Mouse (Mus musculus): Measurements from ENCODE around the gene Trim31. TPM values are rescaled to one million over a fixed set of nuclear protein-coding genes. Genes with fewer than 3 reads are reported as not detected.
A peak's percentile ranks its signal among the peaks of the same experiment; 100 is the strongest.

Gene Trim31
- polyA plus RNA-seq, 1 experiment from 2014 or later = not detected

DNA sequence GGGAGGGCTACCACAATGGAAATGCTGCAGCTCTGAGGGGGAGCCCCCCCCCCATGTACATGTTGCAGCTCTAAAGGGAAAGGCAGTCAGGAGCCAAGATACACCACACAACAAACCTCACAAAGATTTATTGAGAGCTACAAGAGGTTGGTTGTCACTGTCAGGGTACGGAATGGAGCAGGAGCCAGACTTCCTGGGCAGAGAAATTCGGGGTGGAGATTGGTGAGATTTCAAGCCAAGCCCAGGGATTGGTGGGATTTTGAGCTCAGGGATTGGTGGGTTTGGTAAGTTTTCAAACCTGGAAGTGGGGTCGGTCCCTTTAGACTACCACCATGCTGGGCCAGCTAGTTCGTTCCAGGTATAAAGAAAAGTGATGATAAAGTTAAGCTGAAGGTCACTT is 25.6 kb downstream of the Trim31 start:
- H3K9me3 ChIP-seq (replicated peaks) = no peaks in the 10 kb centered on the region
- no peak overlapping the region for H3K27ac ChIP-seq (ENCODE audit: poor library complexity, severe bottlenecking)
- no peaks in the 10 kb centered on the region for H3K4me1 ChIP-seq (replicated peaks)
- no peaks in the 10 kb centered on the region for H3K36me3 ChIP-seq
- 59% methylated on average over 4 of the region's 4 CpGs for WGBS
- 0 out of 2 replicates have a peak, but pooled peaks cover 8% of the 10 kb centered on the region for H3K27me3 ChIP-seq (replicated peaks)
- no peak overlapping the region for H3K4me2 ChIP-seq
- no peak for ATAC-seq (ENCODE audit: insufficient number of reproducible peaks, low FRiP score)
- H3K9ac ChIP-seq = no peak overlapping the region
- H3K4me3 ChIP-seq = no peak overlapping the region

- no peak overlapping the region for H3K9ac ChIP-seq
- H3K27me3 ChIP-seq (replicated peaks) = 0 out of 2 replicates have a peak, but pooled peaks cover 5% of the 10 kb centered on the region
- no peak overlapping the region for H3K4me2 ChIP-seq
- no peak overlapping the region for H3K27ac ChIP-seq (ENCODE audit: poor library complexity, severe bottlenecking)
- no peak overlapping the region for H3K4me3 ChIP-seq
- no peak for ATAC-seq (ENCODE audit: insufficient number of reproducible peaks, low FRiP score)
- peaks cover 7% of the 10 kb centered on the region; the same call in 1 of the 2 replicates for H3K4me1 ChIP-seq (replicated peaks)
- H3K9me3 ChIP-seq (replicated peaks) = no peaks in the 10 kb centered on the region
- 33% methylated on average over 10 of the region's 10 CpGs for WGBS
- H3K36me3 ChIP-seq = no peaks in the 10 kb centered on the region
Observed at GRCm38 (mm10) chr17:36927496-36928120, 29.7 kb downstream of the Trim31 start.

DNA sequence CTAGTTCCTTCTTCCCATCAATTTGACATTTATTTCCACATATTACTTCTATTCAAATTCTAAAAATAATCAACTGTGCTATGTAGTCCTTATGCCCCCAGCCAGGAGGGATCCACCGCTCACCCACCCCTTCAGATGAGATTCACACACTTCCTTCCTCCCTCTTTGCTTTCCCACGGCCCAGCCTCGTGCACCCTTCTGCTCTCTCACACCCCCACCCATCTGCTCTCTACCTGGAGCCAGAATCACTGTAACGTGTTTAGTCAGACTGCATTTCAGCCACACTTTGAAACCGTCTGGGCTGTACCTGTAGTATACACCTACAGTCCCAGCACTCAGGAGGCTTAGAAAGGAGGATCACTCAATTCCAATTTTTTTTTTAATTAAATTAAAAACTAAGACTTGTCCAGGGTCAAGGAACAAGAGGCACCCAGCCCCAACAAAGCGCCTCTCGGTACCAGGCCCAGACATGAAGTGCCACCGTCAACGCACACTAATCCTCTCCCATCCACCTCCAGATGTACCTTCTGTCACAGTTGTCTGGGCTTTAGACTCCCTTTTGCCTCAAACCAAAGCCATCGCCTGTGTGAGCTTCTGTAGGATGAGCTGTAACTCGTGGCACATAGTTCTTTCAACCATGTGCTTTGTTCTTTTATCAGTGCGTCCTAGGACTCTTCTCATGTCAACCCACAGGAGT is 31.5 kb downstream of the Trim31 start:
- Histone ChIP-seq H3K27ac (ENCODE audit: poor library complexity, severe bottlenecking) (no peak overlapping the region), H3K27me3 (replicated peaks) (0 out of 2 replicates have a peak, but pooled peaks cover 5% of the 10 kb centered on the region), H3K4me1 (replicated peaks) (peaks cover 7% of the 10 kb centered on the region; the same call in 1 of the 2 replicates), H3K9ac (no peak overlapping the region), H3K36me3 (no peaks in the 10 kb centered on the region), H3K4me2 (no peak overlapping the region), H3K9me3 (replicated peaks) (no peaks in the 10 kb centered on the region), H3K4me3 (no peak overlapping the region)
- WGBS = 68% methylated on average over 12 of the region's 12 CpGs
- ATAC-seq (ENCODE audit: insufficient number of reproducible peaks, low FRiP score) = no peak

- Histone ChIP-seq H3K36me3 (no peaks in the 10 kb centered on the region), H3K9ac (no peak overlapping the region), H3K4me3 (no peak overlapping the region), H3K9me3 (replicated peaks) (no peaks in the 10 kb centered on the region), H3K27me3 (replicated peaks) (0 out of 2 replicates have a peak, but pooled peaks cover 5% of the 10 kb centered on the region), H3K27ac (ENCODE audit: poor library complexity, severe bottlenecking) (no peak overlapping the region), H3K4me1 (replicated peaks) (peaks cover 7% of the 10 kb centered on the region; the same call in 1 of the 2 replicates), H3K4me2 (no peak overlapping the region)
- no peak; the same call in 1 of the 2 replicates for ATAC-seq (ENCODE audit: insufficient number of reproducible peaks, low FRiP score)
- WGBS = 65% methylated on average over 6 of the region's 6 CpGs
Observed at GRCm38 (mm10) chr17:36930233-36930632, 32.3 kb downstream of the Trim31 start.

DNA sequence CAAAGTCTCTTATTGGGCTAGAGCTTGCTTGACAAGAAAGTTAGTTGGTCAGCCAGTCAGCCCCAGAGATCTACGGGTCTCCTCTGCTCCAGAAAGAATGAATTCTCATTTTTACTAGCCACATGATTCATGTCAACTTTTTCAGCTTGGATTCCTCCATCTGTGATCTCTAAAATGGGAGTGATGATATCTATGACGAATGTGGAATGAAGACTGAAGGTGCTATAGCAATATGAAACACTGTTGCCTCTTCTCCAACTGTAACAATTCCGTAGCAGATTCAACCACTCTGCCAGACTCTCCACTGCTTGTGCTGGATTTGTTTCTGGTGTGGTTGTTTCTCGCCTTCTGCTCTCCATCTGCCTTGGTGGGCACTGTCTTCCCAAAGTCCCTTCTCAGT is 33.2 kb downstream of the Trim31 start:
- Histone ChIP-seq H3K9ac (no peak overlapping the region), H3K9me3 (replicated peaks) (no peaks in the 10 kb centered on the region), H3K4me2 (no peak overlapping the region), H3K4me1 (replicated peaks) (peaks cover 7% of the 10 kb centered on the region; the same call in 1 of the 2 replicates), H3K27ac (ENCODE audit: poor library complexity, severe bottlenecking) (no peak overlapping the region), H3K4me3 (no peak overlapping the region), H3K36me3 (no peaks in the 10 kb centered on the region), H3K27me3 (replicated peaks) (0 out of 2 replicates have a peak, but pooled peaks cover under 1% of the 10 kb centered on the region)
- 72% methylated on average over 4 of the region's 4 CpGs for WGBS
- ATAC-seq (ENCODE audit: insufficient number of reproducible peaks, low FRiP score) = no peak

DNA sequence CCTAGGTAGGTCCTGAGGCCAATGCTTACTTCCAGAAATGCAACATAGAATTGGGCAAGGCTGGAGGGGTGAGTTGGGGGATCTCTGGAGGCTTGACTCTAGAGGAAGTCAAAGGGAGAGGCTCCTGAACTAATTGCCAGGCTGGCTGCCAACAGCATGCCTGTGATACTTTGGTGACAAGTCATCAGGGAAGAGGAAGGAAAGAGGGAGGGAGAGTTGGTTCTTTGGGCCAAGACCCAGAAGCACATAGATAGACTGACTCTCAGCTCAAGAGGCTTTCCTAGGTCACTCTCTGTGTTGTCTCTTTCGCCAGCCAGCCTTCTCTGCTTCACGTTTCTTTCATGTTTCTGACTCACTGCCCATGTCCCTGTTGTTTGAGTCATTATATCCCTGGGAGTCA is 33.9 kb downstream of the Trim31 start:
- Histone ChIP-seq H3K4me1 (replicated peaks) (peaks cover 7% of the 10 kb centered on the region; the same call in 1 of the 2 replicates), H3K27me3 (replicated peaks) (peaks cover 4% of the 10 kb centered on the region; the same call in 1 of the 2 replicates), H3K27ac (ENCODE audit: poor library complexity, severe bottlenecking) (no peak overlapping the region), H3K4me3 (no peak overlapping the region), H3K4me2 (no peak overlapping the region), H3K36me3 (no peaks in the 10 kb centered on the region), H3K9ac (no peak overlapping the region), H3K9me3 (replicated peaks) (no peaks in the 10 kb centered on the region)
- 47% methylated on average over 2 of the region's 2 CpGs for WGBS
- ATAC-seq (ENCODE audit: insufficient number of reproducible peaks, low FRiP score) = no peak

DNA sequence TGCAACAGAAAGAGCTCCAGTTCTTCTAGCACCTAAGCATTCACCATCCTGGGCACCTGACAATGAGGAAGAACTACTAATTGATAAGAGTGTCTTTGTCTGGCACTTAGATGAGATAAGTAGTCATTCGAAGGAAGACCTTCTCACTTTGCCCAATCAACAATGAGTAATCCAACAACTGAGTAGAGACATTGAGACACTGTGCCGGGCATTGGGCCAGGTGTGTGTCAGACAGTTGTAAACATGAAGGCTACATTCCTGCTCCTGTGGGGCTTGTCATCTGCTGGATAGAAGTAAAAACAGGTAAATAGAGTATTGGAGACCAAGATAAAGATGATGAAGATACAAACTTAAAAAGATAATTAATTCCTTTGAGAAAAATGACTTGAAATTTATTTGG is 40.1 kb downstream of the Trim31 start:
- WGBS = 66% methylated on average over 2 of the region's 2 CpGs
- H3K9ac ChIP-seq = no peak overlapping the region

GRCm38 (mm10) chr17:36942391-36942790 is 44.5 kb downstream of the Trim31 start:
- no peaks in the 10 kb centered on the region for H3K36me3 ChIP-seq
- no peaks in the 10 kb centered on the region for H3K9me3 ChIP-seq (replicated peaks)
- peaks cover 13% of the 10 kb centered on the region for H3K4me1 ChIP-seq (replicated peaks)
- peak overlapping the region; percentile 75 for H3K4me2 ChIP-seq
- H3K27me3 ChIP-seq (replicated peaks) = peaks cover 69% of the 10 kb centered on the region
- ATAC-seq (ENCODE audit: insufficient number of reproducible peaks, low FRiP score) = peak; percentile 26; the same call in 1 of the 2 replicates
- peak overlapping the region; percentile 49 for H3K4me3 ChIP-seq
- H3K9ac ChIP-seq = no peak overlapping the region
- 42% methylated on average over 10 of the region's 10 CpGs for WGBS
- no peak overlapping the region for H3K27ac ChIP-seq (ENCODE audit: poor library complexity, severe bottlenecking)

More for the DNA sequence above, 40.1 kb downstream of the Trim31 start:
- Histone ChIP-seq H3K27ac (ENCODE audit: poor library complexity, severe bottlenecking) (no peak overlapping the region), H3K27me3 (replicated peaks) (peaks cover 36% of the 10 kb centered on the region), H3K4me2 (no peak overlapping the region), H3K36me3 (no peaks in the 10 kb centered on the region), H3K9me3 (replicated peaks) (no peaks in the 10 kb centered on the region), H3K4me1 (replicated peaks) (peaks cover 8% of the 10 kb centered on the region), H3K4me3 (no peak overlapping the region)
- ATAC-seq (ENCODE audit: insufficient number of reproducible peaks, low FRiP score) = no peak

DNA sequence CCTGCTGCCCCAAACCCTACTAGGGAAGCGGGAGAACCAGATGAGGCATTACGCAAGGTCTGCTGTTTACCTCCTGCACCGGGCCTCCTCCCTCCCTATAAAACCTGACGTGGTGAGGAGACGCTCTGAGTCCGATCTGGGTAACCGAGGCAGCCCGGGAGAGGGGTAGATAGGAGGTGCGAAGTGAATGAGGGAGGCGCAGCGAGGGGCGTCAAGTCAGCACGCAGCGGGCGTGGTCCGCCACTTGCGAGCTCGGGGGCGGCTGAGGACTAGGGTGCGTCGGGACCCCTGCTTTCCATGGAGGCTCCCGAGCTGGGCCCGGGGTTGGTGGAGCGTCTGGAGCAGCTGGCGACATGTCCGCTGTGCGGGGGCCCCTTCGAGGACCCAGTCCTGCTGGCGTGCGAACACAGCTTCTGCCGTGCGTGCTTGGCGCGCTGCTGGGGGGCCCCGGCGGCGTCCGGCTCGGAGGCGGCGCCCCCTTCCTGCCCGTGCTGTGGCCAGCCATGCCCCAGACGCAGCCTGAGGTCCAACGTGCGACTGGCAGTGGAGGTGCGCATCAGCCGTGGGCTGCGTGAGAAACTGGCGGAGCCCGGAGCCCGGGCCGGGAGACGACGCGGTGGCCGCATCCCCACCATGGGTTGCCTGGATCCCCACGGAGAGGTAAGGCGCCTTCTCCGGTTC is 45.0 kb downstream of the Trim31 start, which contains the start of gene Rnf39:
Gene Rnf39, plus strand, starts transcription at position 128 of the 681 bp plus-strand sequence.
- Histone ChIP-seq H3K4me1 (replicated peaks) (peaks cover 14% of the 10 kb centered on the region), H3K4me2 (peak within 1 kb of the TSS; percentile 75), H3K4me3 (peak within 1 kb of the TSS; percentile 49), H3K27ac (ENCODE audit: poor library complexity, severe bottlenecking) (no peak within 1 kb of the TSS), H3K9me3 (replicated peaks) (no peaks in the 10 kb centered on the region), H3K36me3 (no peaks in the 10 kb centered on the region), H3K9ac (peak within 1 kb of the TSS; percentile 42), H3K27me3 (replicated peaks) (peaks cover 69% of the 10 kb centered on the region)
- ATAC-seq (ENCODE audit: insufficient number of reproducible peaks, low FRiP score) = no peak
- 2% methylated on average over 59 of the region's 59 CpGs for WGBS

- no peak for ATAC-seq (ENCODE audit: insufficient number of reproducible peaks, low FRiP score)
- peak overlapping the region; percentile 75 for H3K4me2 ChIP-seq
- H3K4me3 ChIP-seq = peak overlapping the region; percentile 49; the same call in 1 of the 2 replicates
- no peaks in the 10 kb centered on the region for H3K9me3 ChIP-seq (replicated peaks)
- peaks cover 5% of the 10 kb centered on the region for H3K36me3 ChIP-seq
- no peak overlapping the region for H3K27ac ChIP-seq (ENCODE audit: poor library complexity, severe bottlenecking)
- H3K27me3 ChIP-seq (replicated peaks) = peaks cover 69% of the 10 kb centered on the region
- H3K9ac ChIP-seq = no peak overlapping the region
- peaks cover 14% of the 10 kb centered on the region for H3K4me1 ChIP-seq (replicated peaks)
- WGBS = 21% methylated on average over 5 of the region's 5 CpGs
Observed at GRCm38 (mm10) chr17:36943691-36944090, 45.8 kb downstream of the Trim31 start.

Data from heart, embryonic 12.5 days (tissue).